Mouse (Mus musculus): ENCODE data around the gene Negr1. TPM values are rescaled to one million over a fixed set of nuclear protein-coding genes. Genes with fewer than 3 reads are reported as not detected.

Negr1 gene
- polyA plus RNA-seq, 1 experiment = 0.02 TPM

- Histone ChIP-seq H3K36me3 (ENCODE audit: control insufficient read depth, insufficient read depth) (no peaks in the 10 kb centered on the region), H3K27me3 (ENCODE audit: control insufficient read depth, insufficient read depth, insufficient read length) (no peaks in the 10 kb centered on the region), H3K79me2 (ENCODE audit: control insufficient read depth, insufficient read depth) (no peaks in the 10 kb centered on the region), H3K79me3 (ENCODE audit: low read depth) (no peaks in the 10 kb centered on the region), H3K4me3 (ENCODE audit: insufficient read depth, poor library complexity, severe bottlenecking) (no peak overlapping the region), H3ac (ENCODE audit: control insufficient read depth, insufficient read length, low read depth) (no peak overlapping the region)
- no peak for TF ChIP-seq MYOG (IDR thresholded peaks at IDR 0.05; ENCODE audit: control insufficient read depth, extremely low read depth, insufficient read length)
- TF ChIP-seq CEBPB (IDR thresholded peaks at IDR 0.05; ENCODE audit: low read depth) = no peak
- no peak for TF ChIP-seq USF1 (IDR thresholded peaks at IDR 0.05; ENCODE audit: low read depth)
- no peak for TF ChIP-seq MAX (IDR thresholded peaks at IDR 0.05)
- TF ChIP-seq FOSL1 (IDR thresholded peaks at IDR 0.05; ENCODE audit: insufficient read depth, low read length, poor library complexity, severe bottlenecking) = no peak
- no peak for TF ChIP-seq CTCF (IDR thresholded peaks at IDR 0.05; ENCODE audit: control insufficient read depth, insufficient read depth, insufficient read length)
- no peak for TF ChIP-seq MYOD1 (IDR thresholded peaks at IDR 0.05; ENCODE audit: control insufficient read depth, insufficient read length, low read depth)
Observed at GRCm38 (mm10) chr3:156766171-156766845, 204.7 kb downstream of the Negr1 start.

- H3K79me2 ChIP-seq (ENCODE audit: control insufficient read depth, insufficient read depth) = no peaks in the 10 kb centered on the region
- H3K4me3 ChIP-seq (ENCODE audit: insufficient read depth, poor library complexity, severe bottlenecking) = no peak overlapping the region
- H3ac ChIP-seq (ENCODE audit: control insufficient read depth, insufficient read length, low read depth) = no peak overlapping the region
- no peaks in the 10 kb centered on the region for H3K79me3 ChIP-seq (ENCODE audit: low read depth)
- no peak for TF ChIP-seq MAX (IDR thresholded peaks at IDR 0.05)
- no peak for TF ChIP-seq FOSL1 (IDR thresholded peaks at IDR 0.05; ENCODE audit: insufficient read depth, low read length, poor library complexity, severe bottlenecking)
- TF ChIP-seq CEBPB (IDR thresholded peaks at IDR 0.05; ENCODE audit: low read depth) = no peak
- TF ChIP-seq MYOG (IDR thresholded peaks at IDR 0.05; ENCODE audit: control insufficient read depth, extremely low read depth, insufficient read length) = no peak
- no peak for TF ChIP-seq USF1 (IDR thresholded peaks at IDR 0.05; ENCODE audit: low read depth)
- TF ChIP-seq CTCF (IDR thresholded peaks at IDR 0.05; ENCODE audit: control insufficient read depth, insufficient read depth, insufficient read length) = no peak
- TF ChIP-seq MYOD1 (IDR thresholded peaks at IDR 0.05; ENCODE audit: control insufficient read depth, insufficient read length, low read depth) = no peak
- no peaks in the 10 kb centered on the region for H3K36me3 ChIP-seq (ENCODE audit: control insufficient read depth, insufficient read depth)
- no peaks in the 10 kb centered on the region for H3K27me3 ChIP-seq (ENCODE audit: control insufficient read depth, insufficient read depth, insufficient read length)
Observed at GRCm38 (mm10) chr3:156771626-156772025, 210.0 kb downstream of the Negr1 start.

GRCm38 (mm10) chr3:156772057-156772456 is 210.5 kb downstream of the Negr1 start:
- H3K79me2 ChIP-seq (ENCODE audit: control insufficient read depth, insufficient read depth) = no peaks in the 10 kb centered on the region
- TF ChIP-seq CTCF (IDR thresholded peaks at IDR 0.05; ENCODE audit: control insufficient read depth, insufficient read depth, insufficient read length) = no peak
- TF ChIP-seq MAX (IDR thresholded peaks at IDR 0.05) = no peak
- TF ChIP-seq FOSL1 (IDR thresholded peaks at IDR 0.05; ENCODE audit: insufficient read depth, low read length, poor library complexity, severe bottlenecking) = no peak
- H3K4me3 ChIP-seq (ENCODE audit: insufficient read depth, poor library complexity, severe bottlenecking) = no peak overlapping the region
- no peak overlapping the region for H3ac ChIP-seq (ENCODE audit: control insufficient read depth, insufficient read length, low read depth)
- no peaks in the 10 kb centered on the region for H3K79me3 ChIP-seq (ENCODE audit: low read depth)
- H3K27me3 ChIP-seq (ENCODE audit: control insufficient read depth, insufficient read depth, insufficient read length) = no peaks in the 10 kb centered on the region
- H3K36me3 ChIP-seq (ENCODE audit: control insufficient read depth, insufficient read depth) = no peaks in the 10 kb centered on the region

GRCm38 (mm10) chr3:156784309-156784852 is 222.8 kb downstream of the Negr1 start:
- Histone ChIP-seq H3K79me3 (ENCODE audit: low read depth) (no peaks in the 10 kb centered on the region), H3K27me3 (ENCODE audit: control insufficient read depth, insufficient read depth, insufficient read length) (no peaks in the 10 kb centered on the region), H3ac (ENCODE audit: control insufficient read depth, insufficient read length, low read depth) (no peak overlapping the region), H3K36me3 (ENCODE audit: control insufficient read depth, insufficient read depth) (no peaks in the 10 kb centered on the region), H3K79me2 (ENCODE audit: control insufficient read depth, insufficient read depth) (no peaks in the 10 kb centered on the region), H3K4me3 (ENCODE audit: insufficient read depth, poor library complexity, severe bottlenecking) (no peak overlapping the region)
- TF ChIP-seq MYOD1 (IDR thresholded peaks at IDR 0.05; ENCODE audit: control insufficient read depth, insufficient read length, low read depth) (no peak), MAX (IDR thresholded peaks at IDR 0.05) (no peak), CTCF (IDR thresholded peaks at IDR 0.05; ENCODE audit: control insufficient read depth, insufficient read depth, insufficient read length) (no peak), FOSL1 (IDR thresholded peaks at IDR 0.05; ENCODE audit: insufficient read depth, low read length, poor library complexity, severe bottlenecking) (no peak), MYOG (IDR thresholded peaks at IDR 0.05; ENCODE audit: control insufficient read depth, extremely low read depth, insufficient read length) (no peak), CEBPB (IDR thresholded peaks at IDR 0.05; ENCODE audit: low read depth) (no peak), USF1 (IDR thresholded peaks at IDR 0.05; ENCODE audit: low read depth) (no peak)

- Histone ChIP-seq H3K36me3 (ENCODE audit: control insufficient read depth, insufficient read depth) (no peaks in the 10 kb centered on the region), H3K79me3 (ENCODE audit: low read depth) (no peaks in the 10 kb centered on the region), H3K27me3 (ENCODE audit: control insufficient read depth, insufficient read depth, insufficient read length) (no peaks in the 10 kb centered on the region), H3K79me2 (ENCODE audit: control insufficient read depth, insufficient read depth) (no peaks in the 10 kb centered on the region), H3K4me3 (ENCODE audit: insufficient read depth, poor library complexity, severe bottlenecking) (no peak overlapping the region), H3ac (ENCODE audit: control insufficient read depth, insufficient read length, low read depth) (no peak overlapping the region)
- TF ChIP-seq MYOD1 (IDR thresholded peaks at IDR 0.05; ENCODE audit: control insufficient read depth, insufficient read length, low read depth) = no peak
- TF ChIP-seq MYOG (IDR thresholded peaks at IDR 0.05; ENCODE audit: control insufficient read depth, extremely low read depth, insufficient read length) = no peak
- no peak for TF ChIP-seq FOSL1 (IDR thresholded peaks at IDR 0.05; ENCODE audit: insufficient read depth, low read length, poor library complexity, severe bottlenecking)
- no peak for TF ChIP-seq CTCF (IDR thresholded peaks at IDR 0.05; ENCODE audit: control insufficient read depth, insufficient read depth, insufficient read length)
- no peak for TF ChIP-seq MAX (IDR thresholded peaks at IDR 0.05)
- no peak for TF ChIP-seq CEBPB (IDR thresholded peaks at IDR 0.05; ENCODE audit: low read depth)
- no peak for TF ChIP-seq USF1 (IDR thresholded peaks at IDR 0.05; ENCODE audit: low read depth)
Observed at GRCm38 (mm10) chr3:156786355-156786754, 224.8 kb downstream of the Negr1 start.
